Mouse (Mus musculus) neural tube, embryonic 13.5 days (tissue): Measurements from ENCODE around the gene Syvn1. TPM values are rescaled to one million over a fixed set of nuclear protein-coding genes. Genes with fewer than 3 reads are reported as not detected.
A peak's percentile ranks its signal among the peaks of the same experiment; 100 is the strongest.

Experiments used
- ATAC-seq: fragments of 200-750 bp; cut with Nextera tagmentation; 2 replicates; pipeline ENCODE4 v1.8.0; 2017; ENCODE audit warnings: low read depth, mild to moderate bottlenecking, moderate TSS enrichment, moderate library complexity
- H3K27ac ChIP-seq: fragments of 300-500 bp; sonication (generic); replicated peaks from 2 replicates; pipeline ENCODE4 v1.5.1; 2015; ENCODE audit warnings: moderate library complexity, mild to moderate bottlenecking, inconsistent platforms
- H3K27me3 ChIP-seq: fragments of 300-500 bp; sonication (generic); 2 replicates; pipeline ENCODE4 v1.6.1; 2015; ENCODE audit warnings: mild to moderate bottlenecking, inconsistent platforms
- H3K36me3 ChIP-seq: fragments of 300-500 bp; sonication (generic); 2 replicates; pipeline ENCODE4 v1.6.1; 2015; ENCODE audit warnings: mild to moderate bottlenecking, inconsistent platforms
- H3K4me1 ChIP-seq: fragments of 300-500 bp; sonication (generic); replicated peaks from 2 replicates; pipeline ENCODE4 v1.6.1; 2015; ENCODE audit warnings: inconsistent platforms
- H3K4me2 ChIP-seq: fragments of 300-500 bp; sonication (generic); 2 replicates; pipeline ENCODE4 v1.6.1; 2015; ENCODE audit warnings: inconsistent platforms, mild to moderate bottlenecking, moderate library complexity
- H3K4me3 ChIP-seq: fragments of 300-500 bp; sonication (generic); 2 replicates; pipeline ENCODE4 v1.5.1; 2015; ENCODE audit warnings: mild to moderate bottlenecking, inconsistent platforms
- H3K9ac ChIP-seq: fragments of 300-500 bp; sonication (generic); 2 replicates; pipeline ENCODE4 v1.6.1; 2015; ENCODE audit warnings: moderate library complexity, mild to moderate bottlenecking, inconsistent platforms
- H3K9me3 ChIP-seq: fragments of 300-500 bp; sonication (generic); 2 replicates; pipeline ENCODE4 v1.6.1; 2016; ENCODE audit warnings: inconsistent platforms
- WGBS: fragments of 180-500 bp; shearing (Covaris S2); methylation state at CpG from one replicate; pipeline ENCODE4 v1.1.7; 2015; 5-methylcytosine and 5-hydroxymethylcytosine counted together
- polyA plus RNA-seq: library from polyadenylated mRNA; unstranded; fragments of >200 nt; fragmentation: Nextera tagmentation; extraction: Ambion mirVana; gene quantifications from 2 replicates; pipeline ENCODE4 v1.2.1, GENCODE M21; 2015

Syvn1 gene
- polyA plus RNA-seq, 1 experiment from 2014 or later, result 36.2 TPM

- ATAC-seq, result peak; percentile 90
- Histone ChIP-seq H3K9ac (peak within 1 kb of the TSS; percentile 82), H3K27me3 (no peaks in the 10 kb centered on the region), H3K36me3 (peaks cover 50% of the 10 kb centered on the region), H3K4me1 (peaks cover 21% of the 10 kb centered on the region), H3K4me3 (peak within 1 kb of the TSS; percentile 71), H3K27ac (peak within 1 kb of the TSS; percentile 87), H3K4me2 (peak within 1 kb of the TSS; percentile 92), H3K9me3 (no peaks in the 10 kb centered on the region)
- WGBS, result 2% methylated on average over 33 of the region's 33 CpGs
Measured at GRCm38 (mm10) chr19:6076564-6077393, 30.4 kb downstream of the Syvn1 start, which contains the start of gene Vps51. Vps51 (minus strand) TSS chr19:6077231.

GRCm38 (mm10) chr19:6079983-6080480, 33.7 kb downstream of the Syvn1 start, which contains the start of gene Tmem262:
Tmem262 (plus strand) TSS chr19:6080033.
- no peak within 1 kb of the TSS for H3K4me2 ChIP-seq
- H3K9me3 ChIP-seq, result no peaks in the 10 kb centered on the region
- no peak within 1 kb of the TSS for H3K9ac ChIP-seq
- H3K27me3 ChIP-seq, result no peaks in the 10 kb centered on the region
- ATAC-seq, result no peak
- WGBS, result 91% methylated on average over 12 of the region's 12 CpGs
- peaks cover 40% of the 10 kb centered on the region for H3K36me3 ChIP-seq
- H3K4me1 ChIP-seq, result peaks cover 36% of the 10 kb centered on the region
- no peak within 1 kb of the TSS for H3K27ac ChIP-seq
- H3K4me3 ChIP-seq, result no peak within 1 kb of the TSS

DNA sequence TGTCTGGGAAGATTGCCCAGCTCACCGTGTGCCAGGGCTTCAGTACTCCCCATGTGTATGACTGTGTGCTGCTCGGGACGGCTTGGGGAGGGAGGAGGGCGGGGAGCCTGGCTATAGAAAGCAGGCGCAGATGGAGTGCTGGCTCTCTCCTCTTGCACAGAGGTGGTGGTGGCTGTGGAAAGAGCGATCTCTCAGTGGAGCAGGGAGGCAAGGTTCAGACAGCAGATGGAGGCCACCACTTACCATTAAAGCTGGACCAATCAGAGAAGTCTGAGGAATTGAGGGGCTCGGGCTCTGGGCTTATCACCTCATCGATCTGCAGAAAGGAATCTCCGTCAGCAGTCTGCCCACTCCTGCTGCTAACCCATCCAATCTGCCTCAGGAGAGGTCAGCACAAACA, 35.8 kb downstream of the Syvn1 start, which contains the start of gene Gm28374:
TSS of gene Gm28374 (minus strand) at position 101 of the 400 bp plus-strand sequence.
- no peak within 1 kb of the TSS for H3K27ac ChIP-seq
- ATAC-seq, result no peak
- peak within 1 kb of the TSS; percentile 5; the same call in 1 of the 2 replicates for H3K9ac ChIP-seq
- peaks cover 34% of the 10 kb centered on the region for H3K4me1 ChIP-seq
- 91% methylated on average over 9 of the region's 9 CpGs for WGBS
- no peaks in the 10 kb centered on the region for H3K9me3 ChIP-seq
- no peak within 1 kb of the TSS for H3K4me3 ChIP-seq
- no peak within 1 kb of the TSS for H3K4me2 ChIP-seq
- peaks cover 36% of the 10 kb centered on the region for H3K36me3 ChIP-seq
- H3K27me3 ChIP-seq, result no peaks in the 10 kb centered on the region

- Histone ChIP-seq H3K9ac (peak within 1 kb of the TSS; percentile 85), H3K36me3 (peaks cover 33% of the 10 kb centered on the region), H3K9me3 (no peaks in the 10 kb centered on the region), H3K4me3 (peak within 1 kb of the TSS; percentile 70), H3K27ac (peak within 1 kb of the TSS; percentile 67), H3K4me2 (peak within 1 kb of the TSS; percentile 95), H3K27me3 (no peaks in the 10 kb centered on the region), H3K4me1 (peaks cover 27% of the 10 kb centered on the region)
- WGBS, result under 1% methylated on average over 58 of the region's 58 CpGs
- ATAC-seq, result peak; percentile 92
Measured at GRCm38 (mm10) chr19:6084478-6085248, 38.3 kb downstream of the Syvn1 start, which contains the start of the genes Zfpl1 and Cdca5. Zfpl1 (minus strand) TSS chr19:6084956. Cdca5 (plus strand) TSS chr19:6084983.

GRCm38 (mm10) chr19:6085417-6085879, 39.1 kb downstream of the Syvn1 start:
- Histone ChIP-seq H3K4me2 (peak overlapping the region; percentile 95), H3K4me1 (peaks cover 27% of the 10 kb centered on the region), H3K4me3 (peak overlapping the region; percentile 70), H3K27ac (no peak overlapping the region), H3K9ac (peak overlapping the region; percentile 60), H3K27me3 (no peaks in the 10 kb centered on the region), H3K36me3 (peaks cover 33% of the 10 kb centered on the region), H3K9me3 (no peaks in the 10 kb centered on the region)
- peak; percentile 76 for ATAC-seq
- 0% methylated on average over 17 of the region's 17 CpGs for WGBS

DNA sequence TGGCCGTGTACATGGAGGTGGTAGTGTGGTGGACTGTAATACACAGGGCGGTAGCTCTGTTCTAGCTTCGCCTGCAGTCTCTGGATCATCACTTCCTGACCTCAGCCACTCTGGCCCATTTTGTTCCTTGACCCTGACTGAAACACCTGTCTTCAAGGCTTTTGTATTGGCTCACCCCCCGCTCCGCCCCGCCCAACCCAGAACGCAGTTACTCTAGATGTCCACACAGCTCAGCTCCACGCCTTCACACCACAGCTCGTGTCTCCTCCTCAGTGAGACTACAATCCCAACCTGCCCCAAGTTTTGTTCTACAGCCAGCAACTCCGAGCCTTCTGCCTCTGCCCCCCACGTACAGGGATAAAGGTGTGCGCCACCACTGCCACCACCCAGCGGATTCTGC, 42.5 kb downstream of the Syvn1 start:
- Histone ChIP-seq H3K9ac (no peak overlapping the region), H3K27me3 (no peaks in the 10 kb centered on the region), H3K4me1 (peaks cover 18% of the 10 kb centered on the region), H3K4me2 (no peak overlapping the region), H3K27ac (no peak overlapping the region), H3K4me3 (no peak overlapping the region), H3K9me3 (no peaks in the 10 kb centered on the region), H3K36me3 (peaks cover 14% of the 10 kb centered on the region; the same call in 1 of the 2 replicates)
- ATAC-seq, result no peak
- WGBS, result 90% methylated on average over 13 of the region's 13 CpGs

DNA sequence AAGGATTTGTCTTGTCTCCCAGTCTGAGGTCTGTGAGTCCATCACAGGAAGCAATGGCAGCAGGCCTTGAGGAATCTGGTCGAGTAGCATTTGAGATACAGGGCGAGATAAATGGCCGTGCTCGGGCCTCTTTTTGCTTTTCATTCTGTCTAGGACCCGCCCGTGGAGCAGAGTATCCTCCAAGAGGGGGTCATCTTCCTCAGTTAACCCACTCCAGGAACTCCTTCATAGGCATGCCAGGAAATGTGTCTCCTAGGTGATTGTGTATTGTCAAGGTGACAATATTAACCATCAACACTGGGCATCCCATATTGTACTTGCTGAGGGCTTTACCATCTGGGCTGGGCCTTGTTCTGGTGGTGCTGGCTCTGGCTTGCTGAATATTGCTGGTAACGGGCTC, 47.7 kb downstream of the Syvn1 start, which contains the start of gene AC131692.1:
TSS of gene AC131692.1 (plus strand) at position 301 of the 400 bp plus-strand sequence.
- 89% methylated on average over 7 of the region's 7 CpGs for WGBS
- no peak within 1 kb of the TSS for H3K4me2 ChIP-seq
- no peak within 1 kb of the TSS for H3K4me3 ChIP-seq
- H3K27ac ChIP-seq, result no peak within 1 kb of the TSS
- no peak for ATAC-seq
- H3K27me3 ChIP-seq, result no peaks in the 10 kb centered on the region
- no peaks in the 10 kb centered on the region for H3K9me3 ChIP-seq
- no peaks in the 10 kb centered on the region for H3K4me1 ChIP-seq
- H3K9ac ChIP-seq, result no peak within 1 kb of the TSS
- peaks cover 14% of the 10 kb centered on the region; the same call in 1 of the 2 replicates for H3K36me3 ChIP-seq

- Histone ChIP-seq H3K4me2 (no peak overlapping the region), H3K27me3 (no peaks in the 10 kb centered on the region), H3K4me3 (no peak overlapping the region), H3K9me3 (no peaks in the 10 kb centered on the region), H3K9ac (no peak overlapping the region), H3K4me1 (no peaks in the 10 kb centered on the region), H3K27ac (no peak overlapping the region), H3K36me3 (no peaks in the 10 kb centered on the region)
- 89% methylated on average over 3 of the region's 3 CpGs for WGBS
- no peak for ATAC-seq
Measured at GRCm38 (mm10) chr19:6097847-6098246, 51.5 kb downstream of the Syvn1 start.

GRCm38 (mm10) chr19:6101186-6101585, 54.8 kb downstream of the Syvn1 start:
- Histone ChIP-seq H3K4me3 (no peak overlapping the region), H3K27ac (no peak overlapping the region), H3K9ac (no peak overlapping the region), H3K9me3 (no peaks in the 10 kb centered on the region), H3K36me3 (no peaks in the 10 kb centered on the region), H3K4me1 (no peaks in the 10 kb centered on the region), H3K27me3 (no peaks in the 10 kb centered on the region), H3K4me2 (no peak overlapping the region)
- ATAC-seq, result no peak
- 45% methylated on average over 6 of the region's 6 CpGs for WGBS

GRCm38 (mm10) chr19:6102169-6102853, 55.9 kb downstream of the Syvn1 start:
- Histone ChIP-seq H3K4me1 (no peaks in the 10 kb centered on the region), H3K27ac (no peak overlapping the region), H3K4me2 (no peak overlapping the region), H3K9me3 (no peaks in the 10 kb centered on the region), H3K9ac (no peak overlapping the region), H3K4me3 (no peak overlapping the region), H3K36me3 (no peaks in the 10 kb centered on the region), H3K27me3 (no peaks in the 10 kb centered on the region)
- ATAC-seq, result no peak
- 81% methylated on average over 6 of the region's 6 CpGs for WGBS
